Mouse (Mus musculus) intestine, embryonic 15.5 days (tissue): ENCODE data around the gene Gas2. TPM values are rescaled to one million over a fixed set of nuclear protein-coding genes. Genes with fewer than 3 reads are reported as not detected.

Experiments
- ATAC-seq: fragments of 200-750 bp; cut with Nextera tagmentation; 2 replicates; pipeline ENCODE4 v1.8.0; 2017; ENCODE audit warnings: moderate TSS enrichment, moderate library complexity
- H3K27ac ChIP-seq: fragments of 300-500 bp; sonication (generic); 2 replicates; pipeline ENCODE4 v1.5.1; 2015; ENCODE audit warnings: mild to moderate bottlenecking, inconsistent platforms
- H3K27me3 ChIP-seq: fragments of 300-500 bp; sonication (generic); replicated peaks from 2 replicates; pipeline ENCODE4 v1.6.1; 2015; ENCODE audit warnings: inconsistent platforms
- H3K36me3 ChIP-seq: fragments of 300-500 bp; sonication (generic); 2 replicates; pipeline ENCODE4 v1.6.1; 2015; ENCODE audit warnings: inconsistent platforms
- H3K4me1 ChIP-seq: fragments of 300-500 bp; sonication (generic); replicated peaks from 2 replicates; pipeline ENCODE4 v1.6.1; 2015; ENCODE audit warnings: inconsistent platforms
- H3K4me2 ChIP-seq: fragments of 300-500 bp; sonication (generic); replicated peaks from 2 replicates; pipeline ENCODE4 v1.6.1; 2015; ENCODE audit warnings: mild to moderate bottlenecking, inconsistent platforms
- H3K4me3 ChIP-seq: fragments of 300-500 bp; sonication (generic); replicated peaks from 2 replicates; pipeline ENCODE4 v1.5.1; 2015; ENCODE audit warnings: inconsistent platforms
- H3K9ac ChIP-seq: fragments of 300-500 bp; sonication (generic); 2 replicates; pipeline ENCODE4 v1.6.1; 2015; ENCODE audit warnings: inconsistent platforms
- H3K9me3 ChIP-seq: fragments of 300-500 bp; sonication (generic); 2 replicates; pipeline ENCODE4 v1.6.1; 2016; ENCODE audit warnings: inconsistent platforms
- WGBS: fragments of 180-500 bp; shearing (Covaris S2); methylation state at CpG from one replicate; pipeline ENCODE4 v1.1.7; 2015; 5-methylcytosine and 5-hydroxymethylcytosine counted together
- polyA plus RNA-seq: library from polyadenylated mRNA; unstranded; fragments of >200 nt; fragmentation: Nextera tagmentation; extraction: Ambion mirVana; gene quantifications from 2 replicates; pipeline ENCODE4 v1.2.1, GENCODE M21; 2015

Gas2 gene
- polyA plus RNA-seq, 1 experiment from 2014 or later: 12.0 TPM

- H3K36me3 ChIP-seq: no peaks in the 10 kb centered on the region
- peak within 1 kb of the TSS; percentile 97 for H3K27ac ChIP-seq
- peak within 1 kb of the TSS; percentile 89 for H3K9ac ChIP-seq
- WGBS: under 1% methylated on average over 43 of the region's 43 CpGs
- H3K27me3 ChIP-seq: no peaks in the 10 kb centered on the region
- no peaks in the 10 kb centered on the region for H3K9me3 ChIP-seq
- H3K4me3 ChIP-seq: peak within 1 kb of the TSS; percentile 75
- ATAC-seq: peak; percentile 99
- peak within 1 kb of the TSS; percentile 83 for H3K4me2 ChIP-seq
- peaks cover 5% of the 10 kb centered on the region for H3K4me1 ChIP-seq
Observed at GRCm38 (mm10) chr7:51862097-51862492, 280 bp downstream of the Gas2 start, which contains the start of gene Fancf. TSS of gene Fancf (minus strand) at chr7:51862267.

- peak overlapping the region; percentile 83 for H3K4me2 ChIP-seq
- WGBS: 64% methylated on average over 3 of the region's 3 CpGs
- peak overlapping the region; percentile 75 for H3K4me3 ChIP-seq
- H3K9me3 ChIP-seq: no peaks in the 10 kb centered on the region
- H3K27ac ChIP-seq: no peak overlapping the region
- H3K9ac ChIP-seq: peak overlapping the region; percentile 55; the same call in 1 of the 2 replicates
- ATAC-seq: no peak
- no peaks in the 10 kb centered on the region for H3K36me3 ChIP-seq
- H3K27me3 ChIP-seq: no peaks in the 10 kb centered on the region
- H3K4me1 ChIP-seq: peaks cover 5% of the 10 kb centered on the region
Observed at GRCm38 (mm10) chr7:51862842-51863241, 1.0 kb downstream of the Gas2 start.

- no peaks in the 10 kb centered on the region for H3K27me3 ChIP-seq
- peaks cover 5% of the 10 kb centered on the region for H3K4me1 ChIP-seq
- H3K4me2 ChIP-seq: no peak overlapping the region
- no peak overlapping the region for H3K9ac ChIP-seq
- 52% methylated on average over 1 of the region's 1 CpGs for whole genome bisulfite sequencing
- no peaks in the 10 kb centered on the region for H3K9me3 ChIP-seq
- H3K27ac ChIP-seq: no peak overlapping the region
- ATAC-seq: no peak
- H3K36me3 ChIP-seq: no peaks in the 10 kb centered on the region
- H3K4me3 ChIP-seq: no peak overlapping the region
Observed at GRCm38 (mm10) chr7:51865336-51865735, 3.5 kb downstream of the Gas2 start.

- ATAC-seq: no peak
- WGBS: 80% methylated on average over 1 of the region's 1 CpGs
- H3K4me1 ChIP-seq: no peaks in the 10 kb centered on the region
Observed at GRCm38 (mm10) chr7:51867983-51868382, 6.2 kb downstream of the Gas2 start.

GRCm38 (mm10) chr7:51872041-51872440, 10.2 kb downstream of the Gas2 start:
- H3K9me3 ChIP-seq: no peaks in the 10 kb centered on the region

More at GRCm38 (mm10) chr7:51867983-51868382, 6.2 kb downstream of the Gas2 start:
- no peaks in the 10 kb centered on the region for H3K36me3 ChIP-seq
- H3K27ac ChIP-seq: no peak overlapping the region
- H3K4me3 ChIP-seq: no peak overlapping the region
- H3K4me2 ChIP-seq: no peak overlapping the region
- no peaks in the 10 kb centered on the region for H3K27me3 ChIP-seq
- H3K9ac ChIP-seq: no peak overlapping the region
- no peaks in the 10 kb centered on the region for H3K9me3 ChIP-seq

GRCm38 (mm10) chr7:51872597-51872996, 10.8 kb downstream of the Gas2 start:
- ATAC-seq: no peak
- no peak overlapping the region for H3K27ac ChIP-seq
- H3K4me3 ChIP-seq: no peak overlapping the region

More at GRCm38 (mm10) chr7:51872041-51872440, 10.2 kb downstream of the Gas2 start:
- Histone ChIP-seq H3K4me3 (no peak overlapping the region), H3K36me3 (no peaks in the 10 kb centered on the region), H3K27me3 (no peaks in the 10 kb centered on the region), H3K4me2 (no peak overlapping the region), H3K9ac (no peak overlapping the region), H3K27ac (no peak overlapping the region), H3K4me1 (no peaks in the 10 kb centered on the region)
- 91% methylated on average over 1 of the region's 1 CpGs for WGBS
- ATAC-seq: no peak

GRCm38 (mm10) chr7:51876316-51876715, 14.5 kb downstream of the Gas2 start:
- ATAC-seq: no peak
- Histone ChIP-seq H3K27me3 (no peaks in the 10 kb centered on the region), H3K9me3 (no peaks in the 10 kb centered on the region), H3K27ac (no peak overlapping the region), H3K4me1 (peaks cover 9% of the 10 kb centered on the region; the same call in 1 of the 2 replicates), H3K4me3 (no peak overlapping the region), H3K4me2 (no peak overlapping the region), H3K36me3 (no peaks in the 10 kb centered on the region), H3K9ac (no peak overlapping the region)

More at GRCm38 (mm10) chr7:51872597-51872996, 10.8 kb downstream of the Gas2 start:
- Histone ChIP-seq H3K9ac (no peak overlapping the region), H3K36me3 (no peaks in the 10 kb centered on the region), H3K27me3 (no peaks in the 10 kb centered on the region), H3K9me3 (no peaks in the 10 kb centered on the region), H3K4me2 (no peak overlapping the region), H3K4me1 (no peaks in the 10 kb centered on the region)

GRCm38 (mm10) chr7:51878730-51879129, 16.9 kb downstream of the Gas2 start:
- Histone ChIP-seq H3K4me2 (peak overlapping the region; percentile 81), H3K9ac (peak overlapping the region; percentile 56), H3K27me3 (no peaks in the 10 kb centered on the region), H3K4me1 (peaks cover 9% of the 10 kb centered on the region; the same call in 1 of the 2 replicates), H3K4me3 (peak overlapping the region; percentile 46), H3K27ac (peak overlapping the region; percentile 87), H3K9me3 (no peaks in the 10 kb centered on the region), H3K36me3 (no peaks in the 10 kb centered on the region)
- 5% methylated on average over 8 of the region's 8 CpGs for WGBS
- ATAC-seq: no peak; the same call in 1 of the 2 replicates

GRCm38 (mm10) chr7:51879136-51879723, 17.4 kb downstream of the Gas2 start:
- H3K4me2 ChIP-seq: peak overlapping the region; percentile 81
- H3K27me3 ChIP-seq: no peaks in the 10 kb centered on the region
- H3K36me3 ChIP-seq: no peaks in the 10 kb centered on the region
- peak overlapping the region; percentile 46 for H3K4me3 ChIP-seq
- peak; percentile 94 for ATAC-seq
- H3K9ac ChIP-seq: peak overlapping the region; percentile 56
- H3K27ac ChIP-seq: peak overlapping the region; percentile 87
- WGBS: 4% methylated on average over 17 of the region's 17 CpGs
- no peaks in the 10 kb centered on the region for H3K9me3 ChIP-seq
- H3K4me1 ChIP-seq: peaks cover 9% of the 10 kb centered on the region; the same call in 1 of the 2 replicates

- Histone ChIP-seq H3K27me3 (no peaks in the 10 kb centered on the region), H3K9ac (no peak overlapping the region), H3K27ac (no peak overlapping the region), H3K9me3 (no peaks in the 10 kb centered on the region), H3K36me3 (no peaks in the 10 kb centered on the region), H3K4me2 (no peak overlapping the region), H3K4me1 (peaks cover 9% of the 10 kb centered on the region; the same call in 1 of the 2 replicates), H3K4me3 (no peak overlapping the region)
- ATAC-seq: no peak
- 78% methylated on average over 4 of the region's 4 CpGs for WGBS
Observed at GRCm38 (mm10) chr7:51880121-51880520, 18.3 kb downstream of the Gas2 start.

GRCm38 (mm10) chr7:51885345-51885744, 23.5 kb downstream of the Gas2 start:
- Histone ChIP-seq H3K4me1 (no peaks in the 10 kb centered on the region), H3K9ac (no peak overlapping the region), H3K9me3 (no peaks in the 10 kb centered on the region), H3K36me3 (no peaks in the 10 kb centered on the region), H3K27me3 (no peaks in the 10 kb centered on the region), H3K27ac (no peak overlapping the region), H3K4me2 (no peak overlapping the region), H3K4me3 (no peak overlapping the region)
- WGBS: 67% methylated on average over 3 of the region's 3 CpGs
- no peak for ATAC-seq

GRCm38 (mm10) chr7:51887678-51888567, 26.1 kb downstream of the Gas2 start:
- no peak overlapping the region for H3K4me2 ChIP-seq
- 66% methylated on average over 11 of the region's 11 CpGs for WGBS
- no peaks in the 10 kb centered on the region for H3K36me3 ChIP-seq
- H3K27me3 ChIP-seq: no peaks in the 10 kb centered on the region
- no peak overlapping the region for H3K4me3 ChIP-seq
- no peak overlapping the region for H3K9ac ChIP-seq
- no peaks in the 10 kb centered on the region for H3K9me3 ChIP-seq
- no peaks in the 10 kb centered on the region for H3K4me1 ChIP-seq
- peak; percentile 71 for ATAC-seq
- no peak overlapping the region; the same call in 1 of the 2 replicates for H3K27ac ChIP-seq
